Mouse (Mus musculus) midbrain, embryonic 13.5 days (tissue): ENCODE results near the gene Tppp3. TPM values are rescaled to one million over a fixed set of nuclear protein-coding genes. Genes with fewer than 3 reads are reported as not detected.

Experiments used
- polyA plus RNA-seq: library from polyadenylated mRNA; unstranded; fragments of >200 nt; fragmentation: Nextera tagmentation; extraction: Ambion mirVana; gene quantifications from 2 replicates; pipeline ENCODE4 v1.2.1, GENCODE M21; 2015

The Tppp3 gene
- polyA plus RNA-seq, 1 experiment from 2014 or later = 111 TPM

Other genes with a start within 250 kb of the Tppp3 start
- 30.5 and 33.7 TPM in 2 replicates for gene D230025D16Rik, start 246.4 kb downstream of the Tppp3 start, polyA plus RNA-seq
- gene B3gnt9, start 216.4 kb downstream of the Tppp3 start, polyA plus RNA-seq = 3.6 and 4.2 TPM in 2 replicates
- gene Tradd, start 206.9 kb downstream of the Tppp3 start, polyA plus RNA-seq = 12.5 and 13.4 TPM in 2 replicates
- 0.48 and 0.61 TPM in 2 replicates for gene Fbxl8, start 206.9 kb downstream of the Tppp3 start, polyA plus RNA-seq
- 0.17 and 0.38 TPM in 2 replicates for gene Hsf4, start 201.7 kb downstream of the Tppp3 start, polyA plus RNA-seq
- gene Nol3, start 195.4 kb downstream of the Tppp3 start, polyA plus RNA-seq = 3.1 and 4.3 TPM in 2 replicates
- 106 and 107 TPM in 2 replicates for gene 4931428F04Rik, start 181.7 kb downstream of the Tppp3 start, polyA plus RNA-seq
- gene Exoc3l, start 175.4 kb downstream of the Tppp3 start, polyA plus RNA-seq = 10.4 and 11.7 TPM in 2 replicates
- gene E2f4, start 173.9 kb downstream of the Tppp3 start, polyA plus RNA-seq = 51.1 and 57.5 TPM in 2 replicates
- 0.97 and 1.1 TPM in 2 replicates for gene Elmo3, start 165.9 kb downstream of the Tppp3 start, polyA plus RNA-seq
- gene Lrrc29, start 145.2 kb downstream of the Tppp3 start, polyA plus RNA-seq = 0.98 and 1.1 TPM in 2 replicates
- 121 TPM in 2 replicates for gene Tmem208, start 145.2 kb downstream of the Tppp3 start, polyA plus RNA-seq
- 0.53 and 0.57 TPM in 2 replicates for gene Fhod1, start 123.6 kb downstream of the Tppp3 start, polyA plus RNA-seq
- 5.4 and 5.6 TPM in 2 replicates for gene Slc9a5, start 122.7 kb downstream of the Tppp3 start, polyA plus RNA-seq
- gene Plekhg4, start 98.3 kb downstream of the Tppp3 start, polyA plus RNA-seq = 0.93 and 1.5 TPM in 2 replicates
- gene Kctd19, start 58.0 kb downstream of the Tppp3 start, polyA plus RNA-seq = not detected in 2 replicates
- gene Lrrc36, start 58.0 kb downstream of the Tppp3 start, polyA plus RNA-seq = 1.5 and 2.4 TPM in 2 replicates
- 26.2 and 31.3 TPM in 2 replicates for gene Zdhhc1, start 25.4 kb upstream of the Tppp3 start, polyA plus RNA-seq
- gene Hsd11b2, start 47.2 kb upstream of the Tppp3 start, polyA plus RNA-seq = 11.6 and 16.9 TPM in 2 replicates
- gene Atp6v0d1, start 94.5 kb upstream of the Tppp3 start, polyA plus RNA-seq = 177 and 182 TPM in 2 replicates
- gene Ripor1, start 133.7 kb upstream of the Tppp3 start, polyA plus RNA-seq = 22.6 and 25.9 TPM in 2 replicates
- 135 and 136 TPM in 2 replicates for gene Ctcf, start 165.0 kb upstream of the Tppp3 start, polyA plus RNA-seq
- 0.80 and 1.1 TPM in 2 replicates for gene Agrp, start 165.9 kb upstream of the Tppp3 start, polyA plus RNA-seq
- 11.0 and 12.5 TPM in 2 replicates for gene Carmil2, start 214.7 kb upstream of the Tppp3 start, polyA plus RNA-seq
- gene Acd, start 229.6 kb upstream of the Tppp3 start, polyA plus RNA-seq = 94.7 and 101 TPM in 2 replicates
- 42.5 and 43.6 TPM in 2 replicates for gene Pard6a, start 229.6 kb upstream of the Tppp3 start, polyA plus RNA-seq
- 0.13 and 0.31 TPM in 2 replicates for gene 4933405L10Rik, start 236.1 kb upstream of the Tppp3 start, polyA plus RNA-seq
- gene Enkd1, start 236.7 kb upstream of the Tppp3 start, polyA plus RNA-seq = 14.4 and 15.9 TPM in 2 replicates